Mouse (Mus musculus) gastrocnemius, adult 8-10 months (tissue): ENCODE measurements around the gene Cfap77. TPM values are rescaled to one million over a fixed set of nuclear protein-coding genes. Genes with fewer than 3 reads are reported as not detected.

Experiments
- DNase-seq, 2 experiments: peaks; one replicate each; pipeline ENCODE4 v3.0.0; 2022; ENCODE audit warnings: low spot score in 2 of 2
- total RNA-seq, 4 experiments: library from RNA; stranded (reverse); gene quantifications; 2 replicates each; pipeline ENCODE4 v1.2.4; 2022

Cfap77 gene
- total RNA-seq, 4 experiments from 2014 or later: not detected

DNA sequence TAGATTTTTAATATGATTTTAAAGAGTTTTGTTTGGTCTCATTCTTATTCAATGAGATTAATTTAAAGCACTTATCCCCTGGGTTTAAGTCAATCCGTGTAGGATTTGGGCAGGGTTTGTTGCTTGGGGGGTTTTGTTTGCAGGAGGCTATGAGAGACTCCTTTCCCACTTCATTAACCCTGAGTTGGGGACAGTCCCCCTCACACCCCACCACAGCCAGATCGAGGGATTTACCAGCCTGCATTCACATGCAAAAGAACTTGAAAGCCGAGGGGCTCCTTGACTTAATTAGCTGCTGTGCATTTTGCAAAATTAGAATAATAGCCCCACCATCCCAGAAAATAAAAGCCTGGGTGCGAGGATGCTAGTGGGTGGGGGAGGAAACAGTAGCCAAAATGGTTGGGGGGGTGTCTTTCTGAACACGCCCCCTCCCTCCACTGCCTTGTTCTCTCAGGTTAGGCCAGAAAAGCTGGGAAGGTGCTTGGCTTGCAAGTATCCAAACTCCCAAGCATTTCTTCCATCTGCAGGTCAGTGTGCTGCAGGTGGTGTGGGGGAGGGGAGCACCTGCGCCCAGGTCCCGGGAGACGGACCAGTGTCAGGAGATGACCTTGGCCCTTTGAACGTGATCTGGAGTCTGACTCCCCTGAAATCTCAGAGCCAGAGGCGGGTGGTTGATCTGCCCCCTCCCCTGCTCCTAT, 147.0 kb downstream of the Cfap77 start:
- DNase-seq: no peak

GRCm38 (mm10) chr2:28905561-28905960, 149.3 kb downstream of the Cfap77 start:
- no peak for DNase-seq

DNA sequence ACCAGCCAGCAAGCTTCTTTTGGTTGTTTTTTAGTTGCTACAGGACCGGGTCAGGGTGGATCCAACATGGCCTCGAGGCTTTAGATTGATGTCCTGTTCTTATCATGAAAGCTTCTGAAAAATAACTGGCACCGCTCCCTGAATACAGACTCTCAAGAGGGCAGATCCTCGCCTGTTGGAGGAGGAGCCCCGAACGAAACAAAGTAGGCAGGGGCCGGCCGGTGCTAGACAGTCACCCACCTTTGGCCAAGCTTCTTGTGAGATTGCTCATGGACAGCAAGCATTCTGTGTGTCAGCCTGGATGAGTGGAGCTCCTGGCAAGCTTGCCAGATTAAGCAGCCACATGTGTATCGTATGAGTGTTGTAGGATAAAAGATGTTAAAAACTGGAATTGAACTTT, 150.1 kb downstream of the Cfap77 start:
- DNase-seq: no peak

GRCm38 (mm10) chr2:28903871-28904270, 151.0 kb downstream of the Cfap77 start:
- no peak for DNase-seq

GRCm38 (mm10) chr2:28902291-28902690, 152.6 kb downstream of the Cfap77 start:
- no peak for DNase-seq

GRCm38 (mm10) chr2:28897340-28897899, 157.4 kb downstream of the Cfap77 start:
- no peak for DNase-seq

- no peak for DNase-seq
Observed at GRCm38 (mm10) chr2:28895876-28896275, 159.0 kb downstream of the Cfap77 start.

- no peak for DNase-seq
Observed at GRCm38 (mm10) chr2:28893526-28893925, 161.3 kb downstream of the Cfap77 start.

DNA sequence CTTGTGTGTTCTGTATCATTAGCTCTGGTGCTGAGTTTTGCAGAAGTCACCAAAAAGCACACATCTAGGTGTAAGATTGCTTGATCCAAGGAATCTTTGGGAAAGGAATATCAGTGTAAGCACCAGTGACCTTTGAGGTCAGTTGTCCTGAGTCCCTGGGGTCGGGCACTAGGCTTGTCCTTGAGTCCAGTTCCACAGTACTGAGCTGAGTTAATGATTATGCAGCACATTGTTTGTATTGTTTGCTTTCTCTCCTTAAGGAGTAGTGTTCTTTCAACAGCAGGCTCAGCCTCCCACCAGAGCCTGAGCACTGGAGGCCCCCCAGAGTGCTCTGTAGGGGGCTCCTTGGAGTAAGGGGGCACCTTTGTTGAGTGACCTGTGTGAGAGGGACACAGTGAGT, 162.1 kb downstream of the Cfap77 start:
- no peak for DNase-seq

GRCm38 (mm10) chr2:28884914-28885313, 170.0 kb downstream of the Cfap77 start:
- no peak for DNase-seq

GRCm38 (mm10) chr2:28882826-28883485, 171.9 kb downstream of the Cfap77 start:
- DNase-seq: peak in 1 of 2 experiments; percentile 12

- DNase-seq: no peak
Observed at GRCm38 (mm10) chr2:28882047-28882446, 172.8 kb downstream of the Cfap77 start.

- no peak for DNase-seq
Observed at GRCm38 (mm10) chr2:28881275-28881674, 173.6 kb downstream of the Cfap77 start.

Other genes starting within 250 kb of the Cfap77 start
- 10 to 100 TPM; 12.3 to 14.7 (median 13.7) TPM for gene Gtf3c4, start 214.7 kb downstream of the Cfap77 start, total RNA-seq
- 1 to 10 TPM; 3.8 to 6.7 (median 5.5) TPM for gene Ddx31, start 214.7 kb downstream of the Cfap77 start, total RNA-seq
- gene Barhl1, start 138.4 kb downstream of the Cfap77 start, total RNA-seq: not detected
- 1 to 10 TPM; 4.3 to 8.5 (median 4.6) TPM for gene Ttf1, start 5.2 kb upstream of the Cfap77 start, total RNA-seq
- gene Setx, start 69.1 kb upstream of the Cfap77 start, total RNA-seq: 10 to 100 TPM; 28.4 to 33.7 (median 29.0) TPM
- gene Ntng2, start 197.9 kb upstream of the Cfap77 start, total RNA-seq: 10 to 100 TPM; 16.7 to 30.4 (median 26.0) TPM